Mouse (Mus musculus) ES-E14 (cell line): ENCODE measurements around the gene Mrps10. TPM values are rescaled to one million over a fixed set of nuclear protein-coding genes. Genes with fewer than 3 reads are reported as not detected.

ENCODE experiments used
- DNase-seq: peaks from one replicate; pipeline ENCODE4 v3.0.0-alpha.2; 2013; ENCODE audit warnings: low read depth, low spot score
- H3K27ac ChIP-seq: 2 replicates; pipeline ENCODE4 v1.5.1; 2012; ENCODE audit warnings: low read depth, mild to moderate bottlenecking, low read length, moderate library complexity, mixed read lengths; ENCODE audit not compliant: poor library complexity, insufficient read depth, severe bottlenecking
- H3K36me3 ChIP-seq: 2 replicates; pipeline ENCODE4 v1.6.1; 2012; ENCODE audit warnings: mild to moderate bottlenecking, low read length, moderate library complexity, mixed read lengths; ENCODE audit not compliant: control insufficient read depth, poor library complexity, insufficient read depth, severe bottlenecking
- H3K4me1 ChIP-seq, 2 experiments: fragments of 150-350 bp in 1 of 2; sonication (generic) in 1 of 2; 2 replicates each; pipeline ENCODE4 v1.6.1; 2012; ENCODE audit warnings: low read length in 2 of 2, mild to moderate bottlenecking in 1 of 2, mixed read lengths in 1 of 2; ENCODE audit not compliant: control insufficient read depth in 2 of 2, insufficient read depth in 2 of 2, poor library complexity in 1 of 2
- H3K4me3 ChIP-seq, 2 experiments: fragments of 150-350 bp in 1 of 2; sonication (generic) in 1 of 2; 2 replicates each; pipeline ENCODE4 v1.5.1; 2012; ENCODE audit warnings: low read length in 2 of 2, low read depth in 1 of 2, mild to moderate bottlenecking in 1 of 2, mixed read lengths in 1 of 2; ENCODE audit not compliant: insufficient read depth in 1 of 2, poor library complexity in 1 of 2, severe bottlenecking in 1 of 2
- H3K9ac ChIP-seq: 2 replicates; pipeline ENCODE4 v1.6.1; 2012; ENCODE audit warnings: low read depth, mild to moderate bottlenecking, low read length, mixed read lengths; ENCODE audit not compliant: poor library complexity, insufficient read depth, severe bottlenecking
- H3K9me3 ChIP-seq: fragments of 150-350 bp; sonication (generic); 2 replicates; pipeline ENCODE4 v1.6.1; 2012; ENCODE audit warnings: low read depth, mild to moderate bottlenecking, low read length; ENCODE audit not compliant: control insufficient read depth, insufficient read depth
- CHD2 ChIP-seq: IDR thresholded peaks from 2 replicates; pipeline ENCODE4 v1.6.1; 2014; ENCODE audit warnings: mild to moderate bottlenecking, low read depth, low read length, inconsistent platforms
- HCFC1 ChIP-seq: IDR thresholded peaks from 2 replicates; pipeline ENCODE4 v1.6.1; 2012; ENCODE audit warnings: low read length, inconsistent platforms, borderline replicate concordance; ENCODE audit not compliant: insufficient read depth
- MAFK ChIP-seq: IDR thresholded peaks from 2 replicates; pipeline ENCODE4 v1.6.1; 2014; ENCODE audit warnings: mild to moderate bottlenecking, low read depth, low read length, inconsistent platforms; ENCODE audit not compliant: insufficient read depth
- ZC3H11A ChIP-seq: IDR thresholded peaks from 2 replicates; pipeline ENCODE4 v1.6.1; 2012; ENCODE audit warnings: low read depth, mild to moderate bottlenecking, inconsistent platforms, low read length, borderline replicate concordance
- ZNF384 ChIP-seq: IDR thresholded peaks from 2 replicates; pipeline ENCODE4 v1.6.1; 2012; ENCODE audit warnings: low read depth, low read length, inconsistent platforms
- in situ Hi-C, 2 experiments: fragments of 600-800 bp; cut with MboI; formaldehyde crosslinking; loops; one replicate each; pipeline ENCODE4 v1.15.1; 2025; ENCODE audit warnings: low sequenced_read_pairs in 2 of 2, inconsistent platforms in 1 of 2; ENCODE audit not compliant: unreplicated experiment in 2 of 2
- total RNA-seq: library from RNA; depleted of rRNA; stranded (reverse); fragments of 300-350 nt; gene quantifications from 2 replicates; pipeline ENCODE4 v1.2.3, GENCODE M21; 2012

Gene Mrps10
- total RNA-seq, 1 experiment, result 65.1 TPM

DNA sequence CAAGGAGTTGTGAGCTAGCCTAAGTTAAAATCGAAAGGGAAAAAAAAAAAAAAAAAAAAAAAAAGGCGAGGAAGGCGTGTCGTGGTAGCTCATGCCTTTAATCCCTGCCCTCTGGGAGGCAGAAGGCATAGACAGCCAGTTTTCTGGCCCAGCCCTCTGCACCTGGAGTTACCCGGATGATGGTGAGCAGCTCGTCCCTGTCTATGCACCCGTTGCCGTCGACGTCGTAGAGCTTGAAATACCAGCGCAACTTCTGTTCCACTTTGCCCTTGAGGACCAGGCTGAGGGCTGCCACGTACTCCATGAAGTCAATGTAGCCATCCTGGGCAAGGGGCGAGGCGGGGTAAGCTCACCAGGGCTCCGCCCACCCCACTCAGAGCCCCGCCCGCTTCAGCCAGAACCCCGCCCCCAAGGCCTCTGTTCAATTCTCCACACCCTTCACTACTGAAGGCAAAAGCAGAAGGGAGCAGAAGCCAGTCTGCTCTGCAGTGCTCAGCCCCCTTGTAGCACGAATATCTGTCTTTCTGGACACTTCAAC, 26.8 kb downstream of the Mrps10 start:
- H3K4me3 ChIP-seq, result peak overlapping the region; percentile 68 to 74
- peak overlapping the region; percentile 51; the same call in 1 of the 2 replicates for H3K9ac ChIP-seq
- H3K36me3 ChIP-seq, result no peaks in the 10 kb centered on the region

DNA sequence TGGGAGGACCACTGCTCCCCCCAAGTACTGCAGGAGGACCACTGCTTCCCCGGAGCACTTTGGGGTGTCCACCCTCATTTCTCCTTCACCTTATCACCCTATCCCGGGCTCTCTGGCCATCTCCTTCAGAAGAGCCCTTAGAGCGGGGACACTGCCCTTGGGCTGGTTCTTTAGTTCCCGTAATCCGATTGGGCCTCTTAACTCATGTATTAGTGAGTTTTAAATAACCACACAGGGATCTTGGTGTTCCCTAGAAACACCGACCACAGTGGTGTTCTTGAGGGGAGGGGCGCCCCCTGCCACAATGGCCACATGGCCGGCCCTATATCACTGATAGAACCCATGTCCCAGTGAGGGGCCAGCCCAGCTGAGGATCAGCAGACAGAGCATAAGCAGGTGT, 30.4 kb downstream of the Mrps10 start:
- H3K36me3 ChIP-seq, result no peaks in the 10 kb centered on the region
- H3K4me3 ChIP-seq, result no peak overlapping the region
- peaks cover 0 to 11% of the 10 kb centered on the region in 2 experiments; a peak in 2 of 4 replicates for H3K4me1 ChIP-seq
- no peak for DNase-seq
- in situ Hi-C loops, result no loop called here
- TF ChIP-seq ZC3H11A (no peak), HCFC1 (no peak), MAFK (no peak), ZNF384 (no peak), CHD2 (no peak)
- H3K9ac ChIP-seq, result no peak overlapping the region
- H3K27ac ChIP-seq, result no peak overlapping the region
- H3K9me3 ChIP-seq, result no peaks in the 10 kb centered on the region

More for the DNA sequence above, 26.8 kb downstream of the Mrps10 start:
- DNase-seq, result peak; percentile 70
- Histone ChIP-seq H3K9me3 (no peaks in the 10 kb centered on the region), H3K4me1 (peaks cover 0 to 13% of the 10 kb centered on the region in 2 experiments; a peak in 2 of 4 replicates), H3K27ac (no peak overlapping the region)
- in situ Hi-C loops, result no loop called here
- TF ChIP-seq CHD2, result no peak
- peak; percentile 97 for TF ChIP-seq ZNF384

DNA sequence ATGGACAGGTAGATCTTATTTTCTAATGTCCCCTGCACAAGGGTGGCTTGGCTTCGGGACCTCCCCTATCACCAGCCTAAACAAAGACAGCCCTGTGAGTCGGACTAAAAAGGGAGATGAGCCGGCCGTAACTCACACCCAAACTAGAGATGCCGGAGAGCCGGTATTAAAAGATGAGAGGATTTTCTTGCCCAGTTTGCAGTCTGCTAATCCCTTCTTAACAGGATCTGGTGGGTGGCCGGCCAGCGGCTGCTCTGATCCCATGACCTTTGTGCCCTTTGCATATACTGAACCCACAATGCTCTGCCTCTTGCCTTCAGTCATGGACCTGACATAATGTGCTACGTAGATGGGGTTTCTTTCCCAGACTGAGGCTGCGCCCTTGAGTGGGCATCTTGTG, 31.8 kb downstream of the Mrps10 start, which contains the start of gene Guca1a:
Gene Guca1a (minus strand): TSS at position 134 of the 400 bp plus-strand sequence.
- no peak within 1 kb of the TSS for H3K9ac ChIP-seq
- TF ChIP-seq HCFC1, result no peak
- TF ChIP-seq ZC3H11A, result no peak
- TF ChIP-seq CHD2, result no peak
- TF ChIP-seq ZNF384, result no peak
- TF ChIP-seq MAFK, result no peak
- H3K4me1 ChIP-seq, result 0 out of 4 replicates have a peak, but pooled peaks cover 0 to 5% of the 10 kb centered on the region in 2 experiments
- H3K9me3 ChIP-seq, result no peaks in the 10 kb centered on the region
- in situ Hi-C loops, result no loop called here
- DNase-seq, result no peak
- no peak within 1 kb of the TSS for H3K27ac ChIP-seq
- no peak within 1 kb of the TSS for H3K4me3 ChIP-seq
- H3K36me3 ChIP-seq, result no peaks in the 10 kb centered on the region

DNA sequence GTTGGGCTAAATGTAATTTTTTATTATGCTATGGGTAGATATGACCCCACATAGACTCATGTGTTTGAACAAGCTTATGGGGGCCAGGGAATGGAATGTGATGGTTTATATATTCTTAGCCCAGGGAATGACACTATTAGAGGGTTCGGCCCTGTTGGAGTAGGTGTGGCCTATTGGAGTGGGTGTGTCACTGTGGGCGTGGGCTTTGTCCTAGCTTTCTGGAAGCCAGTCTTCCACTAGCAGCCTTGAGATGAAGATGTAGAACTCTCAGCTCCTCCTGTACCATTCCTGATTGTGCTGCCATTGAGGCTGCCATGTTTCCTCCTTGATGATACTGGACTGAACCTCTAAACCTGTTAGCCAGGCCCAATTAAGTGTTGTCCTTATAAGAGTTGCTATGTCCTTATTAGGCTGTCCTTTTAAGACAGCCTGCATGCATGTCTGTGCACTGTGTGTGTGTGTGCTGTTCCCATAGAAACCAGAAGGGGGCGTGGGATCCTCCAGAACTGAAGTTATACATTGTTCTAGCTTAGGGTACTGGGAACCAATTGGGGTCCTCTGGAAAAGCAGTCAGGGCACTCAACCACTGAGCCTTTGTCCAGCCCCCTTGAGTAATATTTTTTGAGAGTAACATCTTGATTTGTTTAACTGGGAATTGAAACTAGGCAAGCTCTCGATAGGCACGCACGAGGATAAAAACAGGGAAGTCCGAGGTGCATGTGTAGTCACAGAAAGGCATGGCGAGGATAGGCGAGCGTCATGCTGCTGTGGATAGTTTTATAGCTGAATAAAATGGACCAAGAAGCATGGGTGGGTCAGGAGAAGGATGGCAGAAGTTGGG, 39.2 kb downstream of the Mrps10 start:
- in situ Hi-C loops, result no loop called here
- Histone ChIP-seq H3K36me3 (no peaks in the 10 kb centered on the region), H3K4me1 (no peaks in the 10 kb centered on the region; a peak in 1 of 4 replicates), H3K27ac (no peak overlapping the region), H3K9me3 (no peaks in the 10 kb centered on the region), H3K9ac (no peak overlapping the region), H3K4me3 (no peak overlapping the region)
- DNase-seq, result no peak
- TF ChIP-seq MAFK, result no peak
- no peak for TF ChIP-seq CHD2
- no peak for TF ChIP-seq ZC3H11A
- no peak for TF ChIP-seq HCFC1
- no peak for TF ChIP-seq ZNF384
